Mouse (Mus musculus) layer of hippocampus, adult 11-12 months (tissue): ENCODE measurements around the gene Plekhm3.

Source experiments
- DNase-seq: peaks from one replicate; pipeline ENCODE4 v3.0.0; 2022; ENCODE audit warnings: low spot score

Plekhm3 gene

GRCm38 (mm10) chr1:64928542-64928941 lies 28.1 kb downstream of the Plekhm3 start:
- DNase-seq = peak; percentile 29

GRCm38 (mm10) chr1:64927437-64928274 lies 29.0 kb downstream of the Plekhm3 start:
- DNase-seq = peak; percentile 37

- DNase-seq = no peak
These were observed 31.0 kb downstream of the Plekhm3 start for GRCm38 (mm10) chr1:64925594-64925993.

GRCm38 (mm10) chr1:64924283-64924682 lies 32.3 kb downstream of the Plekhm3 start:
- DNase-seq = no peak

GRCm38 (mm10) chr1:64918810-64919528 lies 37.7 kb downstream of the Plekhm3 start:
- peak; percentile 53 for DNase-seq

GRCm38 (mm10) chr1:64917966-64918365 lies 38.7 kb downstream of the Plekhm3 start:
- DNase-seq = no peak

- DNase-seq = no peak
These were observed 39.6 kb downstream of the Plekhm3 start for GRCm38 (mm10) chr1:64916884-64917507.

GRCm38 (mm10) chr1:64914356-64914755 lies 42.3 kb downstream of the Plekhm3 start:
- no peak for DNase-seq

- no peak for DNase-seq
These were observed 48.9 kb downstream of the Plekhm3 start for GRCm38 (mm10) chr1:64907740-64908139.

GRCm38 (mm10) chr1:64906226-64906625 lies 50.4 kb downstream of the Plekhm3 start:
- DNase-seq = no peak

GRCm38 (mm10) chr1:64903415-64903814 lies 53.2 kb downstream of the Plekhm3 start:
- DNase-seq = no peak

- no peak for DNase-seq
These were observed 53.8 kb downstream of the Plekhm3 start for GRCm38 (mm10) chr1:64902804-64903203.

GRCm38 (mm10) chr1:64899763-64900162 lies 56.9 kb downstream of the Plekhm3 start:
- DNase-seq = no peak

GRCm38 (mm10) chr1:64897485-64897884 lies 59.1 kb downstream of the Plekhm3 start:
- no peak for DNase-seq

GRCm38 (mm10) chr1:64893806-64894205 lies 62.8 kb downstream of the Plekhm3 start:
- no peak for DNase-seq

GRCm38 (mm10) chr1:64891332-64891731 lies 65.3 kb downstream of the Plekhm3 start:
- no peak for DNase-seq

- no peak for DNase-seq
These were observed 69.0 kb downstream of the Plekhm3 start for GRCm38 (mm10) chr1:64887502-64888203.

- no peak for DNase-seq
These were observed 69.9 kb downstream of the Plekhm3 start for GRCm38 (mm10) chr1:64886718-64887117.

- peak; percentile 36 for DNase-seq
These were observed 71.3 kb downstream of the Plekhm3 start for GRCm38 (mm10) chr1:64885328-64885727.

- no peak for DNase-seq
These were observed 72.6 kb downstream of the Plekhm3 start for GRCm38 (mm10) chr1:64884007-64884406.

- no peak for DNase-seq
These were observed 76.0 kb downstream of the Plekhm3 start for GRCm38 (mm10) chr1:64880613-64881012.

- no peak for DNase-seq
These were observed 77.8 kb downstream of the Plekhm3 start for GRCm38 (mm10) chr1:64878795-64879240.
